Mouse (Mus musculus) retina, postnatal 1 day (tissue): ENCODE measurements around the gene Slc38a10.

Experiments
- DNase-seq: peaks from one replicate; pipeline ENCODE4 v3.0.0-alpha.2; 2012

Gene Slc38a10

DNA sequence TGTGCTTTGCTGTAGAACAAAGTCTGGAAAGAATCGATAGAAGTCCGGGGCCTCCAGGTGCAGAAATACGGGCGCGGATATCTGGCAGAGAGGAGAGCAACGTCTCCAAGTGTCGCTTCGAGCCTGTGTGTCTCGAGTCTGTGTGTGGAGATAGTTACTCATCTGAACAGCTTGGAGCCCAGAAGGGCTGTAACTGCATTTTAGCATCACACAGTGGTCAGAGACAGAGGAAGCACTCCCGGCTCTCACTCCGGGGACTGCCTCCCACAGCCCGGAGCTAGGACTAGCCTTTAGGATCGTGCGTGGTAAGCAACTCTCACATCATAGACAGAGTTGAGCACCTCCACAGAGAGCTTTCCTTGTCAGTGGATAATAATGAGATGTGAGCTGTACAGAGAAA lies 22.1 kb upstream of the Slc38a10 start:
- no peak for DNase-seq

DNA sequence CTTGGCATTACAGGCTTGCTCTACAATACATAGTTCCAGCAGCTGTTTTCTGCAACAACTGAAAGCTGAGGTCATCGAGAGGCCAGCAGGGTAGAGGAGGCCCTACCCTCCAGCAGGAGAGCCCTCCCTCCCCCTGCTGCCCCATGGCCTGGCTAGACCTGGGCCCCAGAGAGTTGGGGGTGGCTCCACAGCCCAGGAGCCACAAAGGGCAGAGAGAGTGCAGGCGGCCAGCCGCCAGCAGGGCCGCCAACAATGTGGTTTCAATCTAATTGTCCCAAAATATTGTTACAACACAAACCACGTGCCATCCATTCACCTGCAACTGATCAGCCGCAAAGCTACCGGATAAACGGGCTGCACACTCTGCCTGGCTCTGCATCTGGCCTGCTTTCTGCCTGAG lies 20.0 kb upstream of the Slc38a10 start:
- DNase-seq, result peak; percentile 49

DNA sequence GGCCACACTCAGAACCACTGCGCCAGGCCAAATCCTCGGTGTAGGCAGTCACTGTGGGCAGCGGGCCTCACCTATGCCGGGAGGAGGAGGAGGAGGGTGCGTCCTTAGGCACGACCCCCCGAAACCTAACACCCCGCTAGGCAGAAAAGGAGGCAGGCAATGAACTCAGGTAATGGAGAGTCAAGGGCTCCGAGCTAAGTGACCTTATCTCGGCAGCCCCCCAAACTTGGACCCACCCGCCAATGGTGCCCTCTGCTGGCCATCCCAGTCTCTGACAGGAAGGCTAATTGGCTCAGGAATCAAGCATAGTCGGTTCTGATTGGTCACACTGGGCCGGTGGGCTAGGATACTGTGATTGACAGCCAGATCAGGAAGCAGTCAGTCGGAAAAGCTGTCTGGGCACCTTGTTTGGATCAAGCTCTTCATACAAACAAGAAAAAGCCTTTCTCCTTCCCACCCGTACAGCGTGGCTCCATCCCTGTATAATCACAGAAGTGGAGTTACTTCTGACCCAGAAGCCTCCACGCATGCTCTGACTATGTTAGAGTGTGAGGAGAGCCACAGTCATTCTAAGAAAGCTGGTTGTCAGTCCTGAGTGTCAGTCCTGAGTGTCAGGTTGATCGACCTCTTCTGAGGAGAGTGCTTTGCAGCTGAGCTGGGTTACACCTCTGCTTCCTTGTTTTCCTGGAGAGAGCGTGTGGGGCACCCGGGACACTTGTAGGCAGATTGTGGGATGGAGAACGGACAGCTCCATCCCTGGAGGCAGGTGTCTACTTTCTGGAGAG lies 18.3 kb upstream of the Slc38a10 start:
- peak; percentile 95 for DNase-seq

DNA sequence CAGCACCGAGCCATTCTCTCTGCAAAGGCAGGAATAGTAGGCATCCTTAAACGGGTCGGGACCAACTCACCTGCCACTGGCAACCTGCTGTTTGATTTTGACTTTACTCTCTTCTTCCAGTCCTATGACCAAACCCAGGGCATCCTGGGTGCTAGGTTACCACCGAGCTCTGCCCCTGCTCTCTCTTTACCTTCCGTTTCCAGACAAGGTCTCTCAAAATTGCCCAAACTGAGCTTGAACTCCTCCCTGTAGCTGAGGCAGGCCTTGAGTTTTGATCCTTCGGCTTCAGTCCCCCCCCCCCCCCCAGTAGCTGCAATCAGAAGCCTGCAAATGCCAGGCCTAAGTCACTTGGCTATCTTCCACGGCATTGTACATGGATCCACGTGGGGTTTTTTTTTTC lies 17.4 kb upstream of the Slc38a10 start:
- DNase-seq, result no peak

DNA sequence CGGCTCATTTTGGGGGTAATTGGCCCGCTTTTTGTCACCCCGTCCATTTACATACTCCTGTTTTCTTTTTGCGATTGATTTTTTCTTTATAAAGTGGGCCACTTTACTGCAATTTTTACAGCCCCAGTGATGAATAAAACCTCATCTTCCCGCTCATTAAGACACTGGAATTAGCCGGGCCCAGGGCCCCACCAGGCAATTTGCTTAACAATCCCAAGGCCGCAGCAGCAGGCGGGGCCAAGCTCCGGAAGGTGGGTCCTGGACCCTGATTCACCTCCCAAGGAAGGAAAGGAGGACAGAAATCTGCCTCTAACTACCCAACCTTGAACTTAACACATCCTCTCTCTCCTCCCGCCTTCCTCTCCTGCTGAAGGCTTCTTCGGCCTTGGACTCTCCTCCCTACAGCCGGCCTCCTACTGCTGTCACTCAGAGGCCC lies 16.8 kb upstream of the Slc38a10 start:
- DNase-seq, result peak; percentile 25

DNA sequence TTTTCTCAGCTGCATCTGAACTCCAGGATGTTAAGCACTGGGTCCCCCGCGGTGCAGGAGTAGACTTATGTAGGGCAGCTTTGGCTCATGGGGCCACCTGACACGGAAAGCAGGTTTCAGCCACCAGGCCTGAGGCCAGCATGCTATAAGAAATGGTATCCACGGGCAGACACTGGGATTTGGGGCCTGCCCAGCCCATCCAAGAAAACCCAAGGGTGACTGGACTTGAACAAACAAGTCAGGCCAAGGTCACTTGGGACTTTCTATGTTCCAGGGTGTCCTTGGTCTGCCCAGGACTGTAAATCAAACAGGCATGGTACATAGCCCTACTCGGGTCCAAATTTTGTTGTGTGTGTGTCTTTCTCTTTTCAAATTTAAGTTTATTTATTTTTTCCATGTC lies 15.9 kb upstream of the Slc38a10 start:
- no peak for DNase-seq

DNA sequence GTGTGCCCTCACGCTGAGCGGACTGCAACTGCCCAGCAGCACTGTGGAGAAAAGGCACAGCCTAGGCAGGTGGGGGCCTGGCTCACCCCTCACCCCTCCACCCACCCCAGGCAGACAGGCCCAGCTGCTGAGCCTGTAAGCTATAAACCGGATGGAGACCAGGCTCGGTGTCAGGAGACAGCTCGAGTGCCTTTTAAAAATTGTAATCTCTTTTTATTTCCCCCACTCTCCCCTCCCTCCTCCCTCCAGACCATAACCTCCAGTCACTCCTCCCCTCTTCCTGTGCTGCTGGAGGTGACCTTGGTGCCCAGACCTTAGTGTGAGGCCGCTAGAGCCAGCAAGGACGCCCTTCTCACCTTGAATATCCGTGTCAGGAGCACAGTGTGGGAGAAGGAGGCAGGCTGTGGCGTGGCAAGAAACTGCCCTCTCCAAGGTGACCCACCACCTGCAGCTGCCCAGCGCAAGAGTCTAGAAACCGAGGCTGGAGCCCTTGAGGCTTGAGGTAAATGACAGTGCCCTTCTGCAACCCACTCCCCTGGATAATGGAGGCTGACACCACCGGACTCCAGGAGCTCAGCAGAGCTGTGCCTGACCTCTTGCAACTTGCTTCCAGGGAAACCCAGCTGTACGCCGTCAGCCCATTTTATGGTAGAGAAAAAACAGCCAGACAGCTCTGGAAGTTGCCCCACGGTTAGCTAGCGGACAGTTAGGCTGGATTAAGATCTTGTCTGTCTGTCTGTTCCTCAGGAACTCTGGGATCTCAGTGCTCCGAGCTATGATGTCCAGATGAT lies 13.5 kb upstream of the Slc38a10 start:
- DNase-seq, result peak; percentile 34

DNA sequence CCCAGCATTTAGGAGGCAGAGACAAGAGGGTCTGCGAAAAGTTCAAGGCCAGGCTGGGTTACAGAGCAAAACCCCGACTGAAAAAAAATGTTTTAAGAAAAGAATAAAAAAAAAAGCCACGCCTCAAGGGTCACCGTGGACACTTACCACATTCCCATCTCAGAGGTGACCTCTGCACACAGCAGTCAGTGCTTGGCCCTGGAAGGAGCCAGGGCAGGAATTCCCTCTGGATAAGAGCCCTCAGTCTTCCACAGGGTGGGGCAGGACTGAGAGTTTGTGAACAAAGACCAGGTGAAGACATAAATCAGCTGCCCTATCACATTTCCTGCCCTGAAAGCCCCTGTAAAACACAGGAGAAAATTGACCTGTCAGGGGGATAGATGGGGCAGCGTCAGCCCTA lies 12.9 kb upstream of the Slc38a10 start:
- DNase-seq, result no peak

DNA sequence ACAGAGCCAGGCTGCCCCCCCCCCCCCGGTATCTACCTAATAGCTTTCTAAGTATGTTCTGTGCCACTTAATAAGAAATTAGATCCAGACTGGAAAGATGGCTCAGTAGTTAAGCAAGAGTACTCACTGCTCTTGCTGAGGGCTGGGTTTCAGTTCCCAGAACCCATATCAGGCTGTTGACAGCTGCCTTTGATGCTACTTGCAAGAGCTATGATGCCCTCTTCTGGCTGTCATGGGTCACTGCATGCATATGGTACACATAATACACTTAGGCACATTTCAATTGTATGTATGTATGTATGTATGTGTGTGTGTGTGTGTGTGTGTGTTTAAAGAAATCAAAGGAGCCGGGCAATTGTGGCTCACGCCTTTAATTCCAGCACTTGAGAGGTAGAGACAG lies 12.1 kb upstream of the Slc38a10 start:
- peak; percentile 43 for DNase-seq

DNA sequence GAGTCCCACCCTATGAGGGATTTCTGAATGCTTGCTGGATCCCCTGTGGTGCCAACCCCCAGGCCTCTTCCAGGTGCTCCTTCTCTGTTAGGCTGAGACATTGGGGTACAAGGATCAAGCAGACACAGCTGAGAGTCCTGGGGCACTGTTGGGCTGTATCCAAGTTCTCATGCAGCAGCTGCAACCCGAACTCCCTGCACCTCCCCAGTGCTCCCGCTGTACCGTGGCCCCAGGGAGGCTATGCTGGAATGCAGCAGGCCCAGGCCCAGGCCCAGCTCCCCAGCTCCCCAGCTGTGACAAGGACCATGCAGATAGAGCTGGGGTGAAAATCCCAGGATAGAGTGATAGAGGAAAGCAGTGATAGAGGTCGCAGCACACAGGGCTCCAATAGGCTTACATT lies 10.1 kb upstream of the Slc38a10 start:
- DNase-seq, result peak; percentile 23

DNA sequence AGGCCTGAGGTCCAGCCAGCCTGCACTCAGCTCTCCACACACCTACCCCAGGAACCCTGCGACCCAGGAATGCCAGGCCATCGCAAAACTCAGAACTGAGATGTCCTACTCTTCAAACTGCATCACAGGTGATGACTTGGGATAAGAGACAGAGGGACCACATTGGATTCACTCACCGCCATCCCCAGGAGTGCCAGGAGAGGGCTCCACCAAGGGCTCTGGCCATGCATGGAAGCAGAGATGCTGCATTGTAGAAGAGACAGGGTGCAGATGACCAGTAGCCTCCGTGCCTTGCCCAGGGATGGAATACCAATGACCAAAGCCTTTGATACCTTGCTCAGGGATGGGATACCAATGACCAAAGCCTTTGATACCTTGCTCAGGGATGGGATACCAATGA lies 9.3 kb upstream of the Slc38a10 start:
- peak; percentile 61 for DNase-seq

DNA sequence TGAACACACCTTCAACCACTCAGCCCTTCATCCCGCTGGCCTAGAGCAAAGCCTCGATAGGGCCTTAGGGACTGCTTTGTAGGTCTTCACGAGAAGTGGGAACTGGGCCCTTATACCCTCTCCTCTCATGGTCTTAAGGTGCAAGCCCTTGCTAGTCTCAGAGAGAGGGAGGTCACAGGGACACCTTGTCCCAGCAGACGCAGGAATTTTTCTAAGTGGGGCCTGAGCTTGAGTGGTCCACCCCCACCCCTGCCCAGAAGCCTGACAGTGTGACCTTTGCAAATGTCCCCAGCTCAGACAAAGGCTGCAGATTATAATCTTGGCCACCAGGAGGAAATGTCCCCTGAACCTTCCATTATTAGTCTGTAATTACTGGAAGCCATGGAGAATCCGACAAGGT lies 8.5 kb upstream of the Slc38a10 start:
- DNase-seq, result peak; percentile 25

DNA sequence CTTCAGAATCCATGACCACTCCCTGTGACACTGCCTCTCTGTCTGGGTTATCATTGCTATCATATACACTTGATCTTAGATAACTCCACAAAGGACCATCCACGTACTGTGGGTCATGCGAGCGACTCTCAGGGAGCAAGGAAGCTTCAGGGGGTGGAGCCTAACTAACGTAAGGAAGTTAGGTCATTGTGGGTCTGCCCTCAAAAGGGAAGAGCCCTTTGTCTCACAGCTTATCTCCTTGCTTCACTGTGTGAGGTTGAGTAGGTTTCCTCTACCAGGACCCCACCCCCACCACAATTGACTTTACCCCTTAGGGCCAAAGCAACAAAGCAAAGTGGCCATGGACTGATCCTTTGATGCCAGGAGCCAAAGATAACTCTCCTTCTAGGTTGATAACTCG lies 7.7 kb upstream of the Slc38a10 start:
- DNase-seq, result no peak

DNA sequence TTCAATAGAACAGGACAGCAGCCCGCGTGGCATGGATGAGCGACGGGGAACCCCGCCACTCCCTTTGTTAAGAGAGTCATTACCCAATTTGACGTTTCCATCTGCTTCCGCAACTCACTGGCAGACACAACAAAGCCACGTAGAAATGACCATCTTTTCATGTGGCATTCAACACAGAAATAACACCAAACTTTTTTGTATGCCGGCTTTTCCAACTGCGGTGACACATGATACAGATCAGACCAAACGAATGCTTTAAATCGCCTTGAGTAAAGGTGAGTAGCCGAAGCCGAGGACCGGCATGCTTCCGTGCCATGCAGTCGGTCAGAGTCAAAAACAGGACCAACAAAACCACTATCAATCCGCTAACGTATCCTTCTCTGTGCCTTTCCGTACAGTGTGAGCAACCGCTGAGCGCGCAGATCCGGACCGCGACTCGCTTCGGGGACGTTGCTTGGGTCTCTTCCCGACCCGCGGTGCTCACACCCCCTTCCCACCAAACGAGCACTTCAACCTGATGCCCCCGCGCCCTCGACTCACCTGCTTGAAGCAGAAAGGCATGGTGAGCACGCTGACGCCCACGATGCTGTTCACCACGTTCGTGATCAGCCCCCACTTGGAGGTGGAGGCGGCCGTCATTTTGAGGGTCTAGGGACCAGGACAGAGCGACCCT lies 570 bp downstream of the Slc38a10 start:
- peak; percentile 47 for DNase-seq

DNA sequence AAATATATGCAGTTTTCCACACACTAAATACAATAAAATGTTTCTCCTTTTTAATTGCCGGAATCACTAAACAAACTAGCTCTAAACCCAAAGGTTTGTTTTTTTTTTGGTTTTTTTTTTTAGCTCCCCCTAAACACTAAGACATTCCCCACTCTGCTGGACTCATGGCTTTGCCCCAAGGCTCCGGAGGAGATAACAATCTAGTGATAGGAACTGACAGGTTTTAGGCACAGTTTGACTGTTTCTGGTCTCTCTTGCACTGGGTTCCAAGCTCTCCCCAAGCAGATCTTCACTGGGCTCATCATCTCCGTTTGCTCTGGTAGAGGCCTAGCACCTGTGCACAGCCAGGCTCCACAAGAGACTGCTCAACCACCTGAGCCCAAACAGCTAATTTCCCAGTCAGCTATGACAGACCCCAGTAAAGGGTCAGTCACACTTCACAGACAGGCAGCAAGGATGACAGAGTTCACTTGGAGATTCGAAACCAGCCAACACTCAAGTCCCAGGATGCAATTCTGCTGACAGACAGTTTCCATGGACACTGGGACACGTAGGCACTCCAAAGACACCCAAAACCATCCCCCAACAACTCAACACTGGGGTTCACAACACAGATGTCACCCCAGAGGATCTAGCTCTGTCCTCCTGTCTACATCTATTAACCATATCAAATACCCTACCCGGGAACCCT lies 1.5 kb downstream of the Slc38a10 start:
- DNase-seq, result peak; percentile 43

DNA sequence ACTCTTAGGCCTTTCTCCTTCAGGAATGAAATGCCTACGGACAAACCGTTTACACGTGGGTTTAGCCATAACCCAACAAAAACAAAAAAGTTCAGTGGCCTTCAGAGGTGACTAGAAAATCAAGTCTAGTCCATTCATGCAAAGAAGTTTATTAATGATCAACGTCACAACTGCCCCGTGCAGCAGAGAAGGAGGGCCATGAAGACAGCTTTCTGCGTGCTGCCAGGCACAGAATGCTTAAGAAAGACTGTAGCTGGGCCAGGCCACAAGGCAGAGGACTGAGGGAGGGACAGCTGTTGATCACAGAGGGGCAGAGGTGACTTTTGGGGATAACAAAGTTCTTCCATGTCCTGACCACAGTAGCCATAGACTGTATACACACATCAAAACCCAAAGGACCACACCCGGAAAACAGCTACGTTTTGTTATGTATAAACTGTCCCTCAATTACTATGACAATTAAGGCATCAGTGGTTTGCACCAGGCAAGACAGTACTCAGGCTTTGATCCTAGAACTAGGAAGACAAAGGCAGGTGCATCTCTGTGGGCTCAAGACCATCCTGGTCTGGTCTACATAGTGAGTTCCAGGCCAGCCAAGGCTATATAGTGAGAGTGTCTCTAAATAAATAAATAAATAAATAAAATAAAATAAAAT lies 2.8 kb downstream of the Slc38a10 start:
- DNase-seq, result no peak

DNA sequence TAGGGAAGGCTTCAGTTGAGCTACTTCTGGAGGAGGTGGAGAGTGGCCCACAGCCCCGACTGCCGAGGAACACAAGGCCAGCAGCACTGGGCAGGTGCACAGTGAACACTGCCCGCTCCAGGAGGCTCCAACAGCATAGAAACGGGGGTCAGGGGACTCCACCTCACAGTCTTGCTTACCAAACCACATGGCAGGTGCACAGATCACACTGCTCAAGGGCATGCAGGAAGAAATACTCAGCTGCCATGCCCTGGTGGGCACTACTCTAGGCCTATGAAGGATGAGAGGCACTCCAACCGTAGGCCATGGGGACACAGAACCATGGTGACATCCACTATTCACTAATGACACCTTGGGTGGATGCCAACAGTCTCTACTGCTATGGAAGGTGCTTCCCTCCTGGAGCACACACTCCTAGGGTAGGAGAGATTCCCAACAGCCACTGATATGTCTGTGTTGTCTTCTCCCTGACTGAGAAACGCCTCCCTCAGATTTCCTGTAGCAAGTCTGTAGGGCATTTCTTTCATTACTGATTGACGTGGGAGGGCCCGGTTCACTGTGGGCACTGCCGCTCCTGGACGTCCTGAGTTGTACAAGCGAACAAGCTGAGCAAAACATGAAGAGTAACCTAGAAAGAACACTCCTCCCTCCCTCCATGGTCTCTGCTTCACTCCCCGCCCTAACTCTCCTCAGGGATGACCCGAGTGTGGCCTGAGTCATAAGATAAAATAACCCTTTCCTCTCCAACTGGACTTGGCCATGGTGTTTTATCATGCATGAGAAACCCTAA lies 7.2 kb downstream of the Slc38a10 start:
- no peak for DNase-seq

DNA sequence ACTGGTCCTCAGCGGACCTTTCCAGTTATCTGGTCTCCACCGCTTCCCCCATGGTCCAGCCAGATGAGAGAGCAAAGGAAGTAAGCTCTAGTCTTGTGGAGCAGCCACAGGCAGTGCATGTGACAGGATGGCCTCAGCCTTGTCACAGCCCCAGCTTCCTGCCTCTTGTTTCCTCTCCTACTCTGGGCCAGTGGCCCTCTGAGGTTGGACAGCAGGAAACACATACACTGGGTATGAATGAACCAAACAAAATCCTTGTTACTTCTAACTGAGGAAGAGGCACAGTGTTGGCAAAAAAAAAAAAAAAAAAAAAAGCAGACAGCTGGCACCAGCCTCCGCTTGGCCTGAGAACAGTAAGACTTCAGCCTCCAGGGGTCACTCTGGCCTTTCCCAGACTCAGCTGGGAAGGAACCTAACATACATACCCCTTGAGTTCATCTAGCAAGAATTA lies 8.5 kb downstream of the Slc38a10 start:
- peak; percentile 58 for DNase-seq

DNA sequence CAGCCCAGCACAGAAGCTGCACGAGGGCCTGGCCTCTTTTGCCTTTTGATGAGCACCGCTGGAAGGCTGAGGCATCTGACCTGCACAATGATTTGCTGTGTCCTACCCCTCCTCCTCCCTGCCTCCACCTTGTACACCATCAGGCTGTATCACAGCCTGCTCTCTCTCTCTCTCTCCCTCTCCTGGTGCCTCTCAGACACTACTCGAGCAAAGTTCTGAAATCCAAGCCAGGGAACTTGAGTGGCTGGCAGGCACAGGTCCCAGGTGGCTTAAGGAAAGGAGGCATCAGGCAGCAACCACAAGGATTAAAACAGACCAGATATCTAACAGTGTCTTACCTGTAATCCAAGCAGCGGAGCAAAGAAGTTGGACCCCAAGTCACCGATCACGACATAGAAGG lies 10.9 kb downstream of the Slc38a10 start:
- DNase-seq, result no peak

DNA sequence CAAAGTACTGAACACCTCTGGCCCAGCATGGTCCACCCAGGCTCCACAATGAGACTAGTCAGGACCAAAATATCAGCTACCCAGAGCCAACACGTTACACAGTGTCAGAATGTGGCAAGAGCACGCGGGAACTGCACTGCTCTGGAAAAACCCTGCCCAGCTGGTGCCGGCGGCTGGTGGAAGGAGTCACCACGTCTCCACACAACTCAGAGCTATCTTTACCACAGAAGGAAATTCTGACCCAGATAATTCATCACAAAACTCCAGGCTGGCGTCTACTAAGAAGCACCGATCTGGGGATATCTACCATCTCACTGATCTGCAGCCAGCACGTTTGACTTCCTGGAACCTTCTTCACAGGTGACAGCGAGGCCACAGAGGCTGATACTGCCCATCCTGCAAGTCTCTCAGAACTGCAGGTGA lies 11.8 kb downstream of the Slc38a10 start:
- DNase-seq, result no peak

DNA sequence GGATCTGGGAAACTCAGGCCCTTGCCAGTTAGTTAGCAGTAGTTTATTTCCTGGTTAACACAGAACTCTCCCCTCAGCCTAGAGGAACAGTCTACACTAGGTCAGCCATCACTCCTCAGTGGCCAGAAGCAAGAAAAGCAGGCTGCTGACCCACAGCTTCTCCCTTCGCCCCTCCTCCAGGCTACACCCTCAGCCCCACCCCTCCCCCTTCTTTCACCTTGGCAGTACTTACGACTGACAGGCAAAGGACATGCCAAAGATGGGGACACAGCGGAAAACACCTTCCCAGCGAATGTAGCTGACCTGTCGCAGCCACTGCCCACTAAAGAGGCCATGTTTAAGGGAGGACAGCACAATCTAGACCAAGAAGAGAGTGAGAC lies 13.5 kb downstream of the Slc38a10 start:
- DNase-seq, result no peak
